Mouse (Mus musculus) brain, embryonic 14.5 days (tissue): ENCODE measurements around the gene Cdh12.

ENCODE experiments used
- CTCF ChIP-seq: fragments of 200-500 bp; IDR thresholded peaks from 2 replicates; pipeline ENCODE4 v1.5.1; 2012; ENCODE audit warnings: inconsistent platforms, mild to moderate bottlenecking, moderate library complexity, borderline replicate concordance; ENCODE audit not compliant: insufficient read depth, insufficient read length; ENCODE audit errors: extremely low read depth
- POLR2A ChIP-seq: fragments of 200-500 bp; IDR thresholded peaks from 2 replicates; pipeline ENCODE4 v1.6.1; 2012; ENCODE audit warnings: mild to moderate bottlenecking, inconsistent platforms, borderline replicate concordance; ENCODE audit not compliant: poor library complexity, insufficient read depth, insufficient read length, severe bottlenecking; ENCODE audit errors: extremely low read depth

GRCm38 (mm10) chr15:21223006-21223405 lies 773.9 kb downstream of the Cdh12 start:
- TF ChIP-seq POLR2A (no peak), CTCF (no peak)
